Mouse (Mus musculus): ENCODE measurements around the gene Olfr221. TPM values are rescaled to one million over a fixed set of nuclear protein-coding genes. Genes with fewer than 3 reads are reported as not detected.

Olfr221 gene
- total RNA-seq, 1 experiment from 2014 or later: not detected

GRCm38 (mm10) chr14:51987177-51987576 lies 55.1 kb downstream of the Olfr221 start:
- ATAC-seq (replicated peaks in 1 of 2; ENCODE audit: insufficient read depth in 1 of 2, low FRiP score in 2 of 2, low TSS enrichment in 1 of 2, low read depth in 1 of 2, poor library complexity in 2 of 2, severe bottlenecking in 2 of 2): no peak

DNA sequence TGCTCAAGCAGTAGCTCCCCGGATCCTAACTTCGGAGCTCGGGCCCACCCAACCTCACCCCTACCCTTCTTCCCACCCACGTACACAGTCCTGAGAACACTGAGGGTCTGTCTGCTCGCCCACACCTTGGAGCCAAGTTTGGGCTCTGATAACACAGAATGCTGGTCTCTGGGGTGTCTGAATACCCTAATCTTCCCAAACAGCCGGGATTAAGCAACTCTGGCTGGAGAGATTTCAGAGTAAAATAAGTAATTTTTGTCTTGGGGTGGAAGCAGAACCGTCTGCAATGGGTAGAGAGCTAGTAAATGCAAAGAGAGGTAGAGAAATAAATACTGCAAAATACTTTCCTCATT lies 56.1 kb downstream of the Olfr221 start:
- ATAC-seq (replicated peaks in 1 of 2; ENCODE audit: insufficient read depth in 1 of 2, low FRiP score in 2 of 2, low TSS enrichment in 1 of 2, low read depth in 1 of 2, poor library complexity in 2 of 2, severe bottlenecking in 2 of 2): no peak

- ATAC-seq (replicated peaks in 1 of 2; ENCODE audit: insufficient read depth in 1 of 2, low FRiP score in 2 of 2, low TSS enrichment in 1 of 2, low read depth in 1 of 2, poor library complexity in 2 of 2, severe bottlenecking in 2 of 2): peak; percentile 34 to 47
These were observed 56.7 kb downstream of the Olfr221 start for GRCm38 (mm10) chr14:51985301-51986152.

GRCm38 (mm10) chr14:51984247-51985231 lies 57.7 kb downstream of the Olfr221 start, which contains the start of gene Arhgef40:
TSS of gene Arhgef40 (plus strand) at chr14:51984719.
- peak; percentile 60 to 67 for ATAC-seq (replicated peaks in 1 of 2; ENCODE audit: insufficient read depth in 1 of 2, low FRiP score in 2 of 2, low TSS enrichment in 1 of 2, low read depth in 1 of 2, poor library complexity in 2 of 2, severe bottlenecking in 2 of 2)

Other genes starting within 250 kb of the Olfr221 start
- gene AY358078, start 242.4 kb downstream of the Olfr221 start, total RNA-seq (2017): not detected in 2 replicates
- gene Ear6, start 188.8 kb downstream of the Olfr221 start, total RNA-seq (2017): 3.5 and 20.1 TPM in 2 replicates
- gene Mettl17, start 157.6 kb downstream of the Olfr221 start, total RNA-seq (2017): 16.8 and 25.1 TPM in 2 replicates
- not detected in 2 replicates for gene Slc39a2, start 149.6 kb downstream of the Olfr221 start, total RNA-seq (2017)
- gene Ndrg2, start 128.3 kb downstream of the Olfr221 start, total RNA-seq (2017): 4.1 and 8.0 TPM in 2 replicates
- gene Tppp2, start 124.0 kb downstream of the Olfr221 start, total RNA-seq (2017): not detected in 2 replicates
- not detected in 2 replicates for gene Rnase13, start 119.7 kb downstream of the Olfr221 start, total RNA-seq (2017)
- 28.4 and 44.7 TPM in 2 replicates for gene Arhgef40, start 57.7 kb downstream of the Olfr221 start, total RNA-seq (2017)
- not detected in 2 replicates for gene Tmem253, start 26.8 kb downstream of the Olfr221 start, total RNA-seq (2017)
- 15.8 TPM in 2 replicates for gene Zfp219, start 21.7 kb downstream of the Olfr221 start, total RNA-seq (2017)
- gene Hnrnpc, start 61.6 kb upstream of the Olfr221 start, total RNA-seq (2017): 549 and 665 TPM in 2 replicates
- 18.8 and 48.5 TPM in 2 replicates for gene Rpgrip1, start 68.2 kb upstream of the Olfr221 start, total RNA-seq (2017)
- 191 and 251 TPM in 2 replicates for gene Supt16, start 155.0 kb upstream of the Olfr221 start, total RNA-seq (2017)
- 78.1 and 88.8 TPM in 2 replicates for gene Chd8, start 215.3 kb upstream of the Olfr221 start, total RNA-seq (2017)
- gene Tox4, start 236.7 kb upstream of the Olfr221 start, total RNA-seq (2017): 55.6 and 59.0 TPM in 2 replicates
- gene Rab2b, start 237.1 kb upstream of the Olfr221 start, total RNA-seq (2017): 12.7 and 14.1 TPM in 2 replicates

All from hematopoietic stem cell, adult 5-6 weeks (primary cell).